Mouse (Mus musculus): Measurements from ENCODE around the gene Duxbl3.
"Not testable (repeated sequence)": the region's sequence is repeated elsewhere in the genome, so short reads cannot be mapped to it uniquely, and the experiment has no call there.

Duxbl3 gene

DNA sequence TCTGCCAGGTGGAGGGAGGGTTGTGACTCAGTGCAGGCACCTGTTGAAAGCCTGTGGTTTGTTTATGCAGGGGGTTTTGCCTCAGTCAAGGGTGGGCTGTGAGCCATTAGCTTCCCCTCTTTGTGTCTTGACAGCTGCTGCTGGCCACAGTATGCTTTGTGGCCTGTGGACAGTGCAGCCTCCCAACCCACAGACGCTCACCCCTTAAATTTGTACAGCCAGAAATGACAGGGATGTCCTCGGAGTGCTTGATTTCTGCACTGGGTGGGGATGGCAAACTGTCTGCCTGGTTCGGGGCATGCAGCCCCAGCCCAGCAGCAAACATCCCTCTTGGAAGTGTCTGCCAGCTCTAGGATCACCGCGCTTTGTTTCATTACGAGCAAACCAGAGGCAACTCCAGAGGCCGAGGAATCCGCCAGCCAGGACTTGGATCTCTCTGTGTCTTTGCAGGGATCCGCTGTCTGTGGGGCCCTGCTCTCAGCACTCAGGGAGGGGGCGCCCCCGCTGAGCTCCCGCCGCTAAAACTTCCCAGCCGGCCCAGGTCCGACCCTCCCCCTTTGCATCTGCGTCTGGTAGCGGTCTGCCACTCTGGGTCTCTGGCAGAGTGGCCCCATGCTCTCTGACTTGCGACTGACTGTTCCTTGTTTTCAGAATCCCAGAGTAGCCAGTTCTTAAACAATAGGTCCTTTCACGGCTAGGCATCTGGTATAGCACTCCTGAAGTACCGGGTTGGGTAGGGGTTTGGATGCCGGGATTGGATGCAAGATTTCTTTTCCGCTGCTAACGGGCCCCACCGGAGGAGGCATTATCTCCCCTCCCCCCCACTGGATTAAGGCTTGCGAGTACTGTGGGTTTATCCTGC lies at the start of gene Duxbl3:
Gene Duxbl3 (plus strand): TSS at position 207 of the 862 bp plus-strand sequence.
- not testable (repeated sequence) for DNase-seq (ENCODE audit: low spot score in 2 of 2)

DNA sequence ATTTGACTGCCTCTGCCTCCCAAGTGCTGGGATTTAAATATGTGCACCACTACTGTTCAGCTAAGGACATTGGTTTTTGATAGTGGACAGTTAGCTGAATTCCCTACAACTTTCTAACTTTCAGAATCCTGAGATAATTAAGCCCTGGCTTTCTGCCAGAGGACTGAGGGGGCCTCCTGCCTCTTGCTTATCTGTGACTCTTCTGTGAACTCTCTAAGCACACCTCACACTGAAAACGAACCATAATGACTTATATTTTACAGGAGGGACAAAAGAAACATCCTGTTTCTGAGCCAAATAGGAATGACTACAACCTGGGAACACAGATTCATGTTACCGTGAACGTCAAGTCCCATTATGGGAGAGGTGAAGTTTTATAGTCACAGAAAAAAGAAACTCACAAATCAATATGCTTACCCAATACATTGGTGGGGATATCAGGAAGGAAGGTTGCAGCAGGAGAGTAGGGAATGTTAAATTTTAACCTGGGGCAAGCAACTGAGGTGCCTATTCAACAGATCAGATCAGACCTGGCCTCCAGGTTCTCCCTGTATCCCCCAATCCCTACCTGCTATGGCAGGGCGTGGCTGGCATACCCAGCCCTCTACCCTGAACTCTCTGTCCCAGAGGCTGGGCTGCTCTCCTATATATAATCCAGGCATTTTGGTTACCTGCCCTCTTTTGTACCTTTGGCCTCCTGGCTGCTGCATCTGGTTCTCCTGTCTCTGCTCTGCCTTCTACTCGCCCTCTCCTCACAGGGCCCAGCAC lies 41.3 kb upstream of the Duxbl3 start:
- not testable (repeated sequence) for DNase-seq (ENCODE audit: low spot score in 2 of 2)

DNA sequence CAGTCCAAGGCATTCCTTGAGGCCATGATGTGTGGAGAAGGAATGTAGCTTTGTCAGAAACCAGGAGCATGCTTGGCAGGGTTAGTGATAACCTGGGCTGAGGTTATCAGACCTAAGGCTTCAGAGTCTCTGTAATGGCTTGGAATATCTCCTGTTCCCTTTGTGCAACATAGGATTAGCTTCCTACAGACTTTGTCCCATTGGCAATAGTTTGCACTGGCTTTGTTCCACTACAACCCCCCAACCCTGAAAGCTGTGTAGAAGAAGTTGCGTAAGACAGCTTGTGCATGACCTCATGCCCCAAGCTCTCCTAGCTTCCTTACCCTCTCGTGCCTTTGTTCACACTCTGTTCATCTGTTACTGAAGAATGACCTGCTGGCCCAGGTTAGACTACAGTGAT lies 20.6 kb upstream of the Duxbl3 start:
- DNase-seq (ENCODE audit: low spot score in 2 of 2): not testable (repeated sequence)

DNA sequence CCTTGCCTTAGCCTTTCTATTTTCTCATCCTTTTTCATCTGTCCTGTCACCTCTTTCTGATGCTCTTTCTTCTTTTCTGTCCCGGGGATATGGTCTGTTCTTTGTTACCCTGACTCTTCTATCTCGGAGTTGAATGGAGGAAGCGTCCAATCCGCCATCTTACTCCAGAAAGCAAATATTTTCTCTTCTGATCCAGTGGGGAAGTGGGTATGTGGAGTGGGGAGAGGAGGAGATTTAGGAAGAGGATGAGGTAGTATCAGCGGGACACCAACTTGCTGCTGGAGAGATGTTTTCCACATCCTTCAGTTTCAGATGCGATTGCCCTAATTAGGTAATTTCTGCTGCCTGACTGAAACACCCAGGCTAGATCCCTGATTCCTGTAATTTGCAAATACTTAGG lies 967 bp downstream of the Duxbl3 start:
- not testable (repeated sequence) for DNase-seq (ENCODE audit: low spot score in 2 of 2)

DNA sequence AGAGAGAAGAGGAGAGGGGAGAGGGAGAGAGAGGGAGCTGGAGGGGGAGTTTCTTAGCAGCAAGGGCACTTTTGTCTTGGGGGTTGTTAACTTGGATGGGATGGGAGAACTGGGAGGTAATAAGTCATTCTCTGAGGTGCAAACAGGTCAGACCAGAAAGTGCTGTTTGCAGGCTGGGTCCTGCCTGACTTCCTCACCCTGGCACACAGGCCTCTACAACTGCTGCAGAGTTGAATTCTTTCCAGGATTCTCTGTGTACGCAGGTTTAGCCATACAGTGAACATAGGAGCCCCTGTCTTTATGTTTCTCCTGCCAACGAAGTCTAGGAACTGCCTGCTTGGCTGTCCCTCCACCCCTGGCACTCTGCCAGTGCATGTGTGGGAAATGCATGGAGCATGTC lies 29.0 kb downstream of the Duxbl3 start:
- not testable (repeated sequence) for DNase-seq (ENCODE audit: low spot score in 2 of 2)

DNA sequence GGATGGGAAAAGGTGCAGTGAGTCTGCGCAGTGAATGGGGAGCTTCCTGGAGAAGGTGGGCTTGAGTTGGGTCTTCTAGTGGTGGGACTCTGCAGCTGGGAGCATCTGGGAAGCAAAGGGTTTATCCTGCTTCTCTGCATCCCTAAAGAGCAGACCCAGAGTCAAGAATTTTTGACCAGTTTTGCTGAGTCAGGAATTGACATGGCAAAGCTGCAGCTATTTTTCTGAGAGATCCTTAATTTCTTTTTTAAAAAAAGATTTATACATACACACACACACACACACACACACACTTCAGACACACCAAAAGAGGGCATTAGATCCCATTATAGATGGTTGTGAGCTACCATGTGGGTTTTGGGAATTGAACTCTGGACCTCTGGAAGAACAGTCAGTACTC lies 36.1 kb downstream of the Duxbl3 start:
- no peak for DNase-seq (ENCODE audit: low spot score in 2 of 2)

DNA sequence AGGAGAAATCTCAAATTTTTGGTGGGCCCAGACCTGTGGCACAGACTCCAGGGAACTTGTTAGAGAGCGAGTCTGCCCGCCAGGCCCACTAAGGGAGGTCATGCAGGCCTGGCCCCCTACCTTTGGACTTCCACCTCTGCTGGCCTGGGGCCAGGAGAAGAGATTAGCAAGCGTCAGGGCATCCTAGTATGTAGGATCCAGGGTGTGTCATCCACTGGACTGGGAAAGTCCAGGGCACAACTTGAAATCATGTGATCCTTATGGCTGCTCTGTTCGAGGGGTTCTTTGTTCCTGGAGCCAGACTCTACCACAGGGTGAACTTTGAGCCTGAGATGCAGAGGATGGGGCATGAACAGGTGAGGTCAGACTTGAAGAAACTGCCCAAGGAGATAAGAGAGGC lies 39.3 kb downstream of the Duxbl3 start:
- DNase-seq (ENCODE audit: low spot score in 2 of 2): no peak

GRCm38 (mm10) chr14:26297484-26297883 lies 39.7 kb downstream of the Duxbl3 start:
- no peak for DNase-seq (ENCODE audit: low spot score in 2 of 2)

- peak; percentile 28 to 48 for DNase-seq (ENCODE audit: low spot score in 2 of 2)
These were observed 45.3 kb downstream of the Duxbl3 start for GRCm38 (mm10) chr14:26303111-26303510.

DNA sequence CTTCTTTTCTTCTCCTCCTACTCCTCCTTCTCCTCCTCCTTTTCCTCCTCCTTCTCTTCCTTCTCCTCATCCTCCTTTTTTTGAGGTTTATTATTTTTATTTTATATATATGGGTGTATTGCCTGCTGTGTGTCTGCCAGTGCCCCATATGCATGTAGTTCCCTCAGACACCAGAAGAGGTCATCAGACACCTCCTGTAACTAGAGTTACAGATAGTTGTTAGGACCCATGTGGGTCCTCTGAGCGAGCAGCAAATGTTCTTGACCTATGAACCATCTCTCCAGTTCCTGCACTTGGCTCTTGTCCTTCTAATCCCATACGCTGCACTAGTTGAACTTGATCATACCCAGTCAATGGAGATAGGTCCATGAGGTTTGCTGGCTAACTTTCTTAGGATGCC lies 48.3 kb downstream of the Duxbl3 start:
- no peak for DNase-seq (ENCODE audit: low spot score in 2 of 2)

DNA sequence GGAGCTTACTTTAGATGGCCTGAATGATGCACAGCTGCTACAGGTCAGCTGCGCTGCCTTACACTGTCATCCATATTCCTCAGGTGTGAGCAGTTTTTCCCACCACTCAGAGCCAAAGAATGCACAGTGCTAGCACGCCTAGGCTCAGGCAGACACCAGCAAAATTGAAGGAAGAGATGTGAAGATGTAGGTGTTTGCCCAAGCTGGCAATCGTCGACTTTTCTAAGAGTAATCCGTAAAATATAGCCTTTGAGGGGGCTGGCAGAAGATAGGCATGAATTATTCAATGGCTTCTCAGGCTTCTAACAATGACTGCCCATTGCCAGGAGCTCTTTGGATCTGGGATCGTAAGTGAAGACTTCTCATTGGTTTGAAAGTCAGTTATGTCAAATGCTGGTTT lies 51.1 kb downstream of the Duxbl3 start:
- no peak for DNase-seq (ENCODE audit: low spot score in 2 of 2)

- no peak for DNase-seq (ENCODE audit: low spot score in 2 of 2)
These were observed 51.7 kb downstream of the Duxbl3 start for GRCm38 (mm10) chr14:26309511-26309910.

GRCm38 (mm10) chr14:26316246-26316730 lies 58.5 kb downstream of the Duxbl3 start:
- no peak for DNase-seq (ENCODE audit: low spot score in 2 of 2)
